Mouse (Mus musculus) stomach, embryonic 14.5 days (tissue): ENCODE results near the gene Aspscr1. TPM values are rescaled to one million over a fixed set of nuclear protein-coding genes. Genes with fewer than 3 reads are reported as not detected.

ENCODE experiments used
- ATAC-seq: fragments of 200-750 bp; cut with Nextera tagmentation; 2 replicates; pipeline ENCODE4 v1.8.0; 2017; ENCODE audit warnings: low read depth, moderate TSS enrichment; ENCODE audit not compliant: insufficient number of reproducible peaks, insufficient read depth, low FRiP score
- H3K27ac ChIP-seq: fragments of 300-500 bp; sonication (generic); 2 replicates; pipeline ENCODE4 v1.5.1; 2014; ENCODE audit warnings: mild to moderate bottlenecking, low read length, moderate library complexity, mixed read lengths
- H3K27me3 ChIP-seq: fragments of 300-500 bp; sonication (generic); 2 replicates; pipeline ENCODE4 v1.6.1; 2014; ENCODE audit warnings: low read length, control low read depth, mixed read lengths; ENCODE audit not compliant: control insufficient read depth, insufficient read depth
- H3K36me3 ChIP-seq: fragments of 300-500 bp; sonication (generic); 2 replicates; pipeline ENCODE4 v1.6.1; 2014; ENCODE audit warnings: mild to moderate bottlenecking, control low read depth, low read length, moderate library complexity, mixed read lengths; ENCODE audit not compliant: control insufficient read depth, insufficient read depth
- H3K4me1 ChIP-seq: fragments of 300-500 bp; sonication (generic); 2 replicates; pipeline ENCODE4 v1.6.1; 2014; ENCODE audit warnings: low read length, control low read depth, mixed read lengths; ENCODE audit not compliant: control insufficient read depth, insufficient read depth
- H3K4me2 ChIP-seq: fragments of 300-500 bp; sonication (generic); replicated peaks from 2 replicates; pipeline ENCODE4 v1.6.1; 2014; ENCODE audit warnings: low read depth, low read length, control low read depth
- H3K4me3 ChIP-seq: fragments of 300-500 bp; sonication (generic); 2 replicates; pipeline ENCODE4 v1.5.1; 2014; ENCODE audit warnings: low read depth, low read length, control low read depth
- H3K9ac ChIP-seq: fragments of 300-500 bp; sonication (generic); replicated peaks from 2 replicates; pipeline ENCODE4 v1.6.1; 2014; ENCODE audit warnings: low read depth, mild to moderate bottlenecking, control low read depth, low read length, moderate library complexity, mixed read lengths
- H3K9me3 ChIP-seq: fragments of 300-500 bp; sonication (generic); 2 replicates; pipeline ENCODE4 v1.6.1; 2016; ENCODE audit warnings: low read depth, low read length, control low read depth; ENCODE audit not compliant: control insufficient read depth
- WGBS: fragments of 180-500 bp; shearing (Covaris S2); extraction: QIAGEN DNeasy Blood & Tissue Kit; methylation state at CpG from one replicate; pipeline ENCODE4 v1.1.7; 2014; 5-methylcytosine and 5-hydroxymethylcytosine counted together
- polyA plus RNA-seq: library from polyadenylated mRNA; unstranded; fragments of >200 nt; fragmentation: Nextera tagmentation; extraction: Ambion mirVana; gene quantifications from 2 replicates; pipeline ENCODE4 v1.2.1, GENCODE M21; 2014

Gene Aspscr1
- polyA plus RNA-seq, 1 experiment from 2014 or later = 115 TPM

DNA sequence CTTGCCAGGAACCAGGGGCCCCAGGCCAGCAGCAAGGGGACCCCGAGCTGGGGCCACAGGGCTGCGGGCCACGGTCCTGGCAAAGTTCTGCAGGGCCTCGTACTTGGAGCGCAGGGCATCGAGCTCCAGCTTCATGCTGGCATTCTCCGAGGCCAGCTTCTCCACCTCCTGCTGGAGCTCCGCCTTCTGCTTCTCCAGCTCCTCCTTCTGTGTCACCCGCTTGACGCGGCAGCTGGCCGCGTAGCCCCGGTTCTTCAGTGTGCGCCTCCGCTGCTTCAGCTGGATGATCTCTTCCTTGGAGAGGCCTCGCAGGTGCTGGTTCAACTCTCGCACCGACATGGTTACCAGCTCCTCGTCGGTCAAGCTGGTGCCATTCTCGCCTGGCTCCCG, 43.4 kb upstream of the Aspscr1 start:
- no peaks in the 10 kb centered on the region for H3K27me3 ChIP-seq
- H3K4me2 ChIP-seq = peak overlapping the region; percentile 81; the same call in 1 of the 2 replicates
- 70% methylated on average over 23 of the region's 23 CpGs for WGBS
- peaks cover 18% of the 10 kb centered on the region for H3K36me3 ChIP-seq
- H3K4me3 ChIP-seq = no peak overlapping the region; the same call in 1 of the 2 replicates
- no peaks in the 10 kb centered on the region for H3K9me3 ChIP-seq
- H3K27ac ChIP-seq = peak overlapping the region; percentile 83; the same call in 1 of the 2 replicates
- H3K9ac ChIP-seq = no peak overlapping the region
- no peak for ATAC-seq
- H3K4me1 ChIP-seq = peaks cover 35% of the 10 kb centered on the region

- Histone ChIP-seq H3K36me3 (peaks cover 18% of the 10 kb centered on the region), H3K27ac (peak overlapping the region; percentile 83), H3K4me3 (no peak overlapping the region), H3K9ac (no peak overlapping the region), H3K27me3 (no peaks in the 10 kb centered on the region), H3K4me2 (peak overlapping the region; percentile 81), H3K4me1 (peaks cover 35% of the 10 kb centered on the region), H3K9me3 (no peaks in the 10 kb centered on the region)
- WGBS = 37% methylated on average over 7 of the region's 7 CpGs
- ATAC-seq = no peak
These were observed 42.9 kb upstream of the Aspscr1 start for GRCm38 (mm10) chr11:120629911-120630310.

DNA sequence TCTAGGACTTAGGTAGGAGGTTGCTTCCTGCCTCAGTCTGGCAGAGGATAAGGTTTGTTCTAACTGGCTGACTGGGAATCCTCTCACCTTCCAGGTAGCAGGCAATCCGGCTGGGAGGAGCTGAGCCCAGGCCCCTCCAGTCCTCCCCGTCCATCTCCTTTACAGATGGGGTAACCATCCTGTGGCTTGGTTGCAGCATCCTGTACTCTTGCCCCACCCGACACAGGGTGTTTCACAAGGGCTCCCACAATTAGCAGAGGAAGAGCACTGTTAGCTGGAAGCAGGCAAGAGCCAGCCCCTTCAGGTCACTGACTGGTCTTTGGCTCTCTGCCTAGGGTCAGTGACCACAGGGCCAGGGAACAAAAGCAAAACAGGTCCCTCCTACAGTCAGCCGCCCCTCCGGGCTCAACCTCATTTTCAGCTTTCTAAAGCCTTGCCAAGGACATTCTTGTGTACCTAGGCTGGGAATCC, 42.3 kb upstream of the Aspscr1 start:
- H3K36me3 ChIP-seq = peaks cover 18% of the 10 kb centered on the region
- H3K27ac ChIP-seq = peak overlapping the region; percentile 83
- H3K9me3 ChIP-seq = no peaks in the 10 kb centered on the region
- H3K4me2 ChIP-seq = peak overlapping the region; percentile 81
- peaks cover 31% of the 10 kb centered on the region for H3K4me1 ChIP-seq
- H3K27me3 ChIP-seq = no peaks in the 10 kb centered on the region
- H3K9ac ChIP-seq = 0 out of 2 replicates have a peak overlapping the region, but pooled peaks have one; percentile 7
- no peak for ATAC-seq
- no peak overlapping the region for H3K4me3 ChIP-seq
- 52% methylated on average over 5 of the region's 5 CpGs for WGBS

DNA sequence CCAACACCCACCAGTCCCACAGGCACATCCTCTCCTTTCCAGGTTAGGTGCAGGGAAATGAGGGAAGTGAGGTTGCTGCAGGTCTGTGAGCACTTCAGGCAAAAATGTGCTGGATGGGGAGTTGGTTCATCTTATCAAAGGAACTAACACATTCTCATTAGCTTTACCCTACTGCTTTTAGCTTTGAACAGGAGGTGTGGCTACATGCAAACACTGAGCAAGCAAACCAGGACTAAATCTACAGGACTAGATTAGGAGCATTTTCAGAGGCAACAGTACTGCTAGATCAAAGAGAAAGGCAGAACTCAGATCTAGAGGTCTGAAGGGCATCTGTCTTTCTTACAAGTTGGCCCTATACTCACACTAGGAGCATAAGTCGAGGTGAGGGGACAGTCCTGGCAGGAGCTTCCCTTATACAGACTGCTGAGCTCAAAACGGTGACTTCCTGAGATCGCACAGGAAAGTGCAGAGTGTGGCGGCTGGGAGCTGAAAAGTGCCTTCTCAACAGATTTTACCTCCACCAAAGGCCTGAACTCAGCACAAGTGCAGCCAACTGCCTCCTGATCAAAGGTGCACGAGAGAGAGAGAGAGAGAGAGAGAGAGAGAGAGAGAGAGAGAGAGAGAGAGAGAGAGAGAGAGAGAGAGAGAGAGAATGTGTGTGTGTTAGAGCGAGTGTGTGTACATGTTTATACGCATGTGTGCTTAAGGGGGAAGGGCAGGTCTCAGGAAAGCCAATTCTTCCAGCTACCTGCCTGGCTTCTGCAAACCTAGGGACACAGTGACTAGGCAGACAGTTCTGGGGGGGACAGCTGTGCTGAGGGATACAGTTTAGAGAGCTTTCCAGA, 41.7 kb upstream of the Aspscr1 start:
- no peaks in the 10 kb centered on the region for H3K9me3 ChIP-seq
- peak overlapping the region; percentile 8; the same call in 1 of the 2 replicates for H3K4me3 ChIP-seq
- WGBS = 24% methylated on average over 7 of the region's 7 CpGs
- H3K4me2 ChIP-seq = peak overlapping the region; percentile 81
- no peaks in the 10 kb centered on the region for H3K27me3 ChIP-seq
- H3K27ac ChIP-seq = peak overlapping the region; percentile 83; the same call in 1 of the 2 replicates
- peaks cover 30% of the 10 kb centered on the region for H3K4me1 ChIP-seq
- H3K9ac ChIP-seq = no peak overlapping the region
- peaks cover 18% of the 10 kb centered on the region for H3K36me3 ChIP-seq
- no peak for ATAC-seq

DNA sequence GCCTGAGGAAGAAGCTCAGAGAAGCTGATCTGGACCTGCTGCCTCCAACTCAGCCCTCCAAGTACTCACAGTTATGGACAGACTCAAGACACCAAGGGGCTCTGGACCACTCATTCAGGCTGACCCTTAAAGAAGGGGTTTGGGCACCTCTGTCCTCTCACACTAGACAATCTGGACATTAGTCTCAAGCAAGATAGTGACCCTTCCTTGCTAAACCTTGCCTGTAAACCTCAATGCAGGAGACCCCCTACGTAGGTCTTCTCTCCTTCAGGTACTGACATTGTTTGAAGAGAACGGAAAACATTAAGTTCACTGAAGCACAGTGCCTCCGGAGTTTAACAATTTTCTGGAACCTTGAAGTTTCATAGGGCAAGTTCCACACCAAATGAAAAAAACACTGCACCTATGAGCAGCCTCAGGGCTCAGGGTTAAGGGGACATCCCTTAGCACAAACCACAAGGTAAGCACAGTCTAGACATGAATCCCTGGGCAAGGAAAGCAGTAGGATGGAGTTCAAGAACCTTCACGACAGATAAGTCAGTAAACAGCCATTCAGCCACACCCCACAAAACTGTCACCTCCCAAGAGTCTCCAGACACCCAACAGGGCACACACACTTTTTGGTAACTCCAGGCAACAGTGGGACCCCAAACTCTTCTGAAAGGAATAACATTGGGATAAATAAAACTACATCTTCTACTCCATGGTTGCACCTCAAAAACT, 40.9 kb upstream of the Aspscr1 start:
- H3K27me3 ChIP-seq = no peaks in the 10 kb centered on the region
- whole genome bisulfite sequencing = 54% methylated on average over 4 of the region's 4 CpGs

DNA sequence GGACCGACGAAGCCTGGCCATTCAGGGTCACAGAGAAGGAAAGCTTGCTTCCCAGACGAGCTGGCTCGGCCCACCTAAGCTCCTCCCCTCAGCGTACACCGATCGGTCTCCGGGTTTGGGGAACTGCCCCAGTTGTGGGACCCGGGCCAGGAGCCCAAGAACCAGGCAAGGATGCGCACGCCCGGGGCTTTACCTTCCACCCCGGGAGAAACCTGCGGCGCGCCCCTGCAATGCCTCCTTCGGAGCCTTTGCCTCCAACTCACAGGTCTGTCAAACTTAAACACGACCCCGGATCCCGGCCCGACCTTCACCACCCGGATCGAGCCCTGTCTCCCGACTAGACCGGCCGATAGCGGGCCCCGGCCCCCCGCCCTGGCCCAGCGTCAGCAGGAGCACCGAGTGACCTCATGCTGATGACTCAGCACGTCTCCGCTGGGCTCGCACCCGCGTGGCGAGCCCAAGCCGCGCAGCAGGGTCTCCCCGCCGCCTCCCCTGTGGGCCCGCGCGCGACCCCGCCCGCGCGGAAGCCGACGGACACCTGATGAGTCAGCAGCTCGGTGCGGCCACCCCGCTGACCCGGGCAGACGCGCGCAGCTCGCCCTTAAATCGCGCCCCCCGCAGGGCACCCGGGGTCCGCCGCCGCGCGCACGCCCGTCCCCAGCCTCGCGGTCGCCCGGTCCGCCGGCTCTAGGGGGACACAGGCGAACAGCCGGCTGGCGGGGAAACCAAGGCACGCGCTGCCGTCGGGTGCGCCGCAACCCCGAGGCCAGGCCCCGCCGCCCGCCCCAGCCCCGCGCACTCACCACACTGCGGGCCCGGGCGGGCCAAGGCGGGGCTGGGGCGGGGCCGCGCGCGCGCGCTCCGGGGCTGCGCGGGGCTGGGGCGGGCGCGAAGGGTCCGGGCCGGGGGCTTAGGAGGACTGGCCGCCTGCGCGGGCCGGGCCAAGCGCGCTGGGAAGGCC, 39.9 kb upstream of the Aspscr1 start:
- H3K36me3 ChIP-seq = peaks cover 10% of the 10 kb centered on the region; the same call in 1 of the 2 replicates
- H3K9me3 ChIP-seq = no peaks in the 10 kb centered on the region
- WGBS = under 1% methylated on average over 99 of the region's 116 CpGs
- H3K27me3 ChIP-seq = no peaks in the 10 kb centered on the region
- peak overlapping the region; percentile 86 for H3K27ac ChIP-seq
- peak overlapping the region; percentile 92 for H3K9ac ChIP-seq
- H3K4me1 ChIP-seq = peaks cover 30% of the 10 kb centered on the region
- peak overlapping the region; percentile 92 for H3K4me3 ChIP-seq
- H3K4me2 ChIP-seq = peak overlapping the region; percentile 81
- ATAC-seq = peak; percentile 77

More for the DNA sequence above, 40.9 kb upstream of the Aspscr1 start:
- H3K36me3 ChIP-seq = peaks cover 15% of the 10 kb centered on the region; the same call in 1 of the 2 replicates
- H3K4me2 ChIP-seq = peak overlapping the region; percentile 81
- H3K27ac ChIP-seq = peak overlapping the region; percentile 86
- peak overlapping the region; percentile 92 for H3K4me3 ChIP-seq
- peak overlapping the region; percentile 92 for H3K9ac ChIP-seq
- ATAC-seq = no peak
- no peaks in the 10 kb centered on the region for H3K9me3 ChIP-seq
- peaks cover 30% of the 10 kb centered on the region for H3K4me1 ChIP-seq

GRCm38 (mm10) chr11:120633520-120634343, 39.0 kb upstream of the Aspscr1 start, which contains the start of gene Mafg:
Gene Mafg (minus strand): TSS chr11:120633600.
- Histone ChIP-seq H3K4me2 (peak within 1 kb of the TSS; percentile 81), H3K9ac (peak within 1 kb of the TSS; percentile 92), H3K36me3 (peaks cover 8% of the 10 kb centered on the region; the same call in 1 of the 2 replicates), H3K9me3 (no peaks in the 10 kb centered on the region), H3K4me3 (peak within 1 kb of the TSS; percentile 92), H3K27ac (peak within 1 kb of the TSS; percentile 86), H3K4me1 (peaks cover 30% of the 10 kb centered on the region), H3K27me3 (no peaks in the 10 kb centered on the region)
- ATAC-seq = peak; percentile 85
- 12% methylated on average over 58 of the region's 58 CpGs for WGBS
